9 mouse cellular contexts compared by ENCODE assay signal in genomic region chr15:81086644-81087480, GRCm38 (mm10).
DNase-seq lines count a peak whose midpoint lies in the region; ATAC-seq lines count a peak whose summit lies in the region.
"Had no signal": no experiment of that assay in that cellular context is flagged by ENCODE, and none has a peak within 500 bp of the region (broad histone marks: within the 10 kb centered on the region; RNA-seq: fewer than 3 reads in every experiment).

No protein-coding gene starts in this region.

- no peak for ATAC-seq in erythroblast, adult 5-6 weeks (replicated peaks; ENCODE audit: low FRiP score, poor library complexity, severe bottlenecking)

- DNase-seq in left cerebral cortex, postnatal 4 days: peak; percentile 13
- DNase-seq in left cerebral cortex, postnatal 10 days (ENCODE audit: extremely low spot score in 1 of 2, low spot score in 2 of 2): no peak
- peak; percentile 70 for DNase-seq in heart, postnatal 4 days
- peak; percentile 54 for DNase-seq in lung, postnatal 25 days (ENCODE audit: low spot score)
- no peak for DNase-seq in thymus, postnatal 10 days (ENCODE audit: low spot score in 2 of 2)
- DNase-seq in urinary bladder, postnatal 25 days (ENCODE audit: low spot score): no peak

- peaks cover 6% of the 10 kb centered on the region for H3K4me1 ChIP-seq in brown adipose tissue, adult 24 weeks (ENCODE audit: control insufficient read depth, insufficient read depth, insufficient read length, low read length)

- no peak overlapping the region for H3K4me3 ChIP-seq in brown adipose tissue, adult 24 weeks (ENCODE audit: insufficient read depth, low read depth, low read length)

- H3K27ac ChIP-seq in brown adipose tissue, adult 24 weeks (replicated peaks; ENCODE audit: low read depth, low read length): peak overlapping the region; percentile 30
- H3K27ac ChIP-seq: macrophage had no signal

- intact Hi-C loops in left cerebral cortex, postnatal 4 days (cut with DNase I): no loop called here
- intact Hi-C loops in left cerebral cortex, postnatal 10 days (cut with DNase I): no loop called here

Comparison
In these comparisons a context has a peak if more than half of its experiments do, and no peak if none do; other contexts are left out.
1. DNase-seq: peak in left cerebral cortex, postnatal 4 days (single experiment), heart, postnatal 4 days (single experiment) and lung, postnatal 25 days (single experiment); none in left cerebral cortex, postnatal 10 days (0 of 2), thymus, postnatal 10 days (0 of 2) and urinary bladder, postnatal 25 days (single experiment).